13 mouse cellular contexts compared by ENCODE assay signal in the genomic region with DNA sequence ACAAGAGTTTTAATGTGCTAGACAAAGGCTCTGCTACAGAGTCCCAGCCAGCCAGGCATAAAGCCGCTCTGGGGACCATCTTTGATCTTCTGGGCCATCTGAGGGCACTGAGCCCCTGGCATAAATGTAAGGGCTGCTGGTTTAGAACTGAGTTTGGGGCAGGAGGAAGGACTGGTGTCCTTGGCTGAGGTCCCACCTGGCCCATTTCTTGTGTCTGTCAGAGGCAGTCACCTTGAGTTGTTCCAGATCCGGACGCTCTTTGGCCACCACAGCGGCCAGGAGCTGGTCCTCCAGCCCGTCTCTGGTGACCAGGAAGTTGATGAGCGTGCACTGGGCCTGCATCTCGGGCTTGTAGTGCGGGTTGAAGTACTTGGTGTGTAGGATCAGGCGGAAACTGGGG. TPM values are rescaled to one million over a fixed set of nuclear protein-coding genes. Genes with fewer than 3 reads are reported as not detected.
DNase-seq lines count a peak whose midpoint lies in the region; ATAC-seq and TF ChIP-seq lines count a peak whose summit lies in the region.
"Had no signal": no experiment of that assay in that cellular context is flagged by ENCODE, and none has a peak within 500 bp of the region (broad histone marks: within the 10 kb centered on the region; RNA-seq: fewer than 3 reads in every experiment).

No protein-coding gene starts in this region.

- TF ChIP-seq CTCF in hindbrain, postnatal 0 days (IDR thresholded peaks at IDR 0.05; ENCODE audit: low read depth), result no peak
- TF ChIP-seq CTCF in lung, postnatal 0 days (IDR thresholded peaks at IDR 0.05), result no peak

- no peak overlapping the region for H3K4me3 ChIP-seq in hindbrain, embryonic 13.5 days
- H3K4me3 ChIP-seq in hindbrain, postnatal 0 days (ENCODE audit: low read length), result no peak overlapping the region
- H3K4me3 ChIP-seq in lung, postnatal 0 days (ENCODE audit: low read depth, low read length), result no peak overlapping the region
- H3K4me3 ChIP-seq: midbrain, embryonic 13.5 days; myocyte had no signal

- H3K36me3 ChIP-seq in hindbrain, embryonic 13.5 days, result no peaks in the 10 kb centered on the region
- H3K36me3 ChIP-seq in hindbrain, postnatal 0 days (ENCODE audit: insufficient read depth, low read length), result no peaks in the 10 kb centered on the region
- no peaks in the 10 kb centered on the region for H3K36me3 ChIP-seq in lung, postnatal 0 days (ENCODE audit: insufficient read depth, low read length)
- H3K36me3 ChIP-seq: midbrain, embryonic 13.5 days had no signal

- no peaks in the 10 kb centered on the region for H3K9me3 ChIP-seq in hindbrain, embryonic 13.5 days
- H3K9me3 ChIP-seq in hindbrain, postnatal 0 days (ENCODE audit: low read length), result no peaks in the 10 kb centered on the region
- H3K9me3 ChIP-seq in lung, postnatal 0 days (ENCODE audit: low read length), result no peaks in the 10 kb centered on the region
- H3K9me3 ChIP-seq: midbrain, embryonic 13.5 days had no signal

- H3K27ac ChIP-seq in hindbrain, embryonic 13.5 days, result peak overlapping the region; percentile 48; the same call in 1 of the 2 replicates
- no peak overlapping the region for H3K27ac ChIP-seq in hindbrain, postnatal 0 days
- H3K27ac ChIP-seq in lung, postnatal 0 days (ENCODE audit: low read length), result no peak overlapping the region
- H3K27ac ChIP-seq: midbrain, embryonic 13.5 days had no signal

- WGBS in hindbrain, embryonic 13.5 days, result 89% methylated on average over 9 of the region's 9 CpGs
- WGBS in hindbrain, postnatal 0 days, result 76% methylated on average over 9 of the region's 9 CpGs
- 68% methylated on average over 9 of the region's 9 CpGs for whole genome bisulfite sequencing in lung, postnatal 0 days

- TF ChIP-seq EP300 in lung, postnatal 0 days (IDR thresholded peaks at IDR 0.05), result no peak

- H3K9ac ChIP-seq in hindbrain, embryonic 13.5 days, result no peak overlapping the region
- H3K9ac ChIP-seq in hindbrain, postnatal 0 days (replicated peaks; ENCODE audit: low read length), result no peak overlapping the region
- H3K9ac ChIP-seq in lung, postnatal 0 days (replicated peaks; ENCODE audit: low read depth), result no peak overlapping the region
- H3K9ac ChIP-seq: liver, postnatal 0 days; midbrain, embryonic 13.5 days had no signal

- no peak for ATAC-seq in hindbrain, embryonic 13.5 days (ENCODE audit: low FRiP score)
- ATAC-seq in hindbrain, postnatal 0 days, result no peak
- peak; percentile 9; the same call in 1 of the 2 replicates for ATAC-seq in lung, postnatal 0 days
- ATAC-seq in erythroblast, adult 5-6 weeks (replicated peaks; ENCODE audit: low FRiP score, poor library complexity, severe bottlenecking), result no peak
- ATAC-seq: liver, postnatal 0 days had no signal

- peak; percentile 20 to 52 for DNase-seq in cerebellum, postnatal 14 days
- no peak for DNase-seq in cerebellum, adult 9-11 months
- DNase-seq in hindbrain, postnatal 0 days (ENCODE audit: low spot score), result no peak
- no peak for DNase-seq in lung, postnatal 0 days (ENCODE audit: low spot score)
- no peak for DNase-seq in lung, postnatal 36 days
- DNase-seq: cerebellum, adult 8-10 months; liver, postnatal 0 days; spleen, adult 18-20 months; thymus, postnatal 14 days had no signal

- H3K27me3 ChIP-seq in hindbrain, embryonic 13.5 days, result no peaks in the 10 kb centered on the region
- no peaks in the 10 kb centered on the region for H3K27me3 ChIP-seq in hindbrain, postnatal 0 days (ENCODE audit: insufficient read depth, low read length)
- no peaks in the 10 kb centered on the region for H3K27me3 ChIP-seq in lung, postnatal 0 days (replicated peaks; ENCODE audit: insufficient read depth, low read length)
- H3K27me3 ChIP-seq: midbrain, embryonic 13.5 days had no signal

- H3K4me1 ChIP-seq in hindbrain, embryonic 13.5 days (replicated peaks), result peaks cover 11% of the 10 kb centered on the region
- no peaks in the 10 kb centered on the region for H3K4me1 ChIP-seq in hindbrain, postnatal 0 days (ENCODE audit: insufficient read depth, low read length)
- no peaks in the 10 kb centered on the region for H3K4me1 ChIP-seq in lung, postnatal 0 days (ENCODE audit: insufficient read depth, low read depth, low read length)

- H3K4me2 ChIP-seq in hindbrain, embryonic 13.5 days, result no peak overlapping the region
- H3K4me2 ChIP-seq in hindbrain, postnatal 0 days (ENCODE audit: low read depth, low read length), result no peak overlapping the region
- H3K4me2 ChIP-seq in lung, postnatal 0 days (replicated peaks; ENCODE audit: low read depth, low read length), result no peak overlapping the region
- H3K4me2 ChIP-seq: midbrain, embryonic 13.5 days had no signal

RNA-seq across cellular contexts. Expression of a gene that starts 56.7 kb away (rescaled TPM):
- polyA plus RNA-seq in hindbrain, embryonic 13.5 days (2015; fragmentation: Nextera tagmentation; extraction: Ambion mirVana), result 47.4 and 47.6 TPM in 2 replicates
- total RNA-seq in hindbrain, postnatal 0 days (2014; rRNA removed), result 72.7 and 85.0 TPM in 2 replicates
- 57.2 and 58.3 TPM in 2 replicates for polyA plus RNA-seq in hindbrain, postnatal 0 days (2015; fragmentation: Nextera tagmentation; extraction: Ambion mirVana)
- 88.6 and 89.5 TPM in 2 replicates for polyA plus RNA-seq in lung, postnatal 0 days (2015; fragmentation: Nextera tagmentation; extraction: Ambion mirVana)
- total RNA-seq in erythroblast, adult 5-6 weeks (2015; ENCODE audit: low replicate concordance), result 9.2 and 14.6 TPM in 2 replicates
- total RNA-seq in erythroblast, adult 5-6 weeks (2017; ENCODE audit: low replicate concordance), result 20.8 and 32.9 TPM in 2 replicates

Comparison
In these comparisons a context has a peak if more than half of its experiments do, and no peak if none do; other contexts are left out.
1. DNase-seq: peak in cerebellum, postnatal 14 days (2 of 2); none in cerebellum, adult 9-11 months (single experiment), hindbrain, postnatal 0 days (single experiment), lung, postnatal 0 days (single experiment) and lung, postnatal 36 days (single experiment).